Mouse (Mus musculus) left cerebral cortex, postnatal 14 days (tissue): Measurements from ENCODE around the gene Stac. TPM values are rescaled to one million over a fixed set of nuclear protein-coding genes. Genes with fewer than 3 reads are reported as not detected.
A peak's percentile ranks its signal among the peaks of the same experiment; 100 is the strongest.

Experiments
- DNase-seq, 2 experiments: peaks; one replicate each; pipeline ENCODE4 v3.0.0; 2021 to 2022; ENCODE audit warnings: low spot score in 2 of 2, mixed read lengths in 1 of 2
- intact Hi-C: fragments of 180-260 bp; cut with DNase I; formaldehyde crosslinking; loops from one replicate; pipeline ENCODE4 v1.15.1; 2025
- total RNA-seq, 2 experiments: library from RNA; stranded (reverse); gene quantifications; 2 replicates each; pipeline ENCODE4 v1.2.3; 2021

Stac gene
- total RNA-seq, 2 experiments from 2014 or later = 2.0 to 3.7 TPM

DNA sequence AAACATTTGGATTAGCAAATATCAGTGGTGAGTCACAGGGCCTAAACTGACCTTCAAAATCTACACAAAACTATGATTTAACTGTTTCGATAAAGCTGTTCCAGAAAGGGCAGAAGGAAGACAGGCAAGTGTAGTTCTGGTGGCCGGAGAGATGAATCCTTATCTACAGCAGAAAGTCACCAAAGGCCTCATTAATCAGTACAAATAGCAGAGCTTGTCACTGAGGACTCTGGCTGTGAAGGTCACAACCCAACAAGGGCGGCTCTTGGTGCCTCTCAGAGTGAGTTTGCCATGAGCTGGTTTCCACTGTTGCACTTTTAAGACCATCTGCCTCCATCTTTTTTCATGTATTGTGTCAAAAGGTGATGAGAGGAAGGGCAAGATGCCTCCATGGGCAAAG is 78.8 kb downstream of the Stac start:
- intact Hi-C loops = no loop called here
- no peak for DNase-seq

DNA sequence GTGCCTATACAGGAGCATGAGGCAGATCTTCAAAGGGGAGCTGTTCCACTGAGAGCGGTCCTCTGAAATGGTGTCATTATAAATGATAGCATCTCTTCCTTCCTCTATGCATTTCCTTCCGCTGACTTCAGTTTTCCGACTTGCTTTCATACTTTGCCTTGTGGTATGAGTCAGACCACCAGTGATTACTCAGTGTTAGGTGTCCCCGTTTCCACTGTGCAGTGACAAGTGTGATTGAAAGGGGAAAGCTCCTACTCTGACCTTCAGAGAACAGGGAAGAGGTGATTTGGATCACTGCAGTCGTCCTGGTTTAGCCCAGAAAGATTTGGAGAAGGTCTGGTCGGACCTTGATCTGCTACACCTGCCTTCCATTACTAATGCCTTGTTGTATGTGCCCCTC is 81.4 kb downstream of the Stac start:
- DNase-seq = no peak
- intact Hi-C loops = no loop called here

DNA sequence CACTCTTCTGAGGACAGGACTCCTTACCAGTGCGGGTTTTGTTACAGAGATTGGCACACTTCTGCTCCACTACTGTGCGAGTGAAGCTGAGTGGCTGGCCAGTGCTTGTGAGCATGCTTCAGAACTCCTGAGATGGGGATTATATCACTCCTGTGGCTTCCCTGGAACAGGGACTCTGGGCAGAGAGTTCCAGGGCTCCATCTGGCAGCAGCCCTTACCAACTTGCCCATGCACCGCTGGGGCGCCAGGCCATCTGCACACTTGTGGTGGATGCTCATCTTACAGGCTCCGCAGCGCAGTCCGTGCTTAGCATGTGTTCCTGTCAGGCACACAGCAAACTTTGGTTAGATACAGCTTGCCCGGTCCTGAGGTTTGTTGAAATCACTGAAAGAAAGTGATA is 83.5 kb downstream of the Stac start:
- DNase-seq = no peak
- intact Hi-C loops = no loop called here

DNA sequence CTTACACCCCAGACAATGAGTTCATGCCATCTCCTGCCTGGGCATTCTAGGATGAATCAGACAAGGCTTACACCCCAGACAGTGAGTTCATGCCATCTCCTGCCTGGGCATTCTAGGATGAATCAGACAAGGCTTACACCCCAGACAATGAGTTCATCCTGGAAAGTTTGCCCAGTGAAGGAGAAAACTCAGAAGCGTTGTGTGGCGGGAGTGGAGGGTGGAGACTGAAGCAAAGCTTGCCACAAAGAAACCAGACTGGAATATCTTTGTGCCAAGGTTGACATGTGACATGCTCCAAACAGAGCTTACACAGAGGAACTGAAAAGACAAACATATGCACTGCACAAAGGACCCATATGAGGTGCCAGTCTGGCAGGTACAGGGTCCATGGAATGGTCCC is 102.6 kb downstream of the Stac start:
- intact Hi-C loops = no loop called here
- DNase-seq = no peak

DNA sequence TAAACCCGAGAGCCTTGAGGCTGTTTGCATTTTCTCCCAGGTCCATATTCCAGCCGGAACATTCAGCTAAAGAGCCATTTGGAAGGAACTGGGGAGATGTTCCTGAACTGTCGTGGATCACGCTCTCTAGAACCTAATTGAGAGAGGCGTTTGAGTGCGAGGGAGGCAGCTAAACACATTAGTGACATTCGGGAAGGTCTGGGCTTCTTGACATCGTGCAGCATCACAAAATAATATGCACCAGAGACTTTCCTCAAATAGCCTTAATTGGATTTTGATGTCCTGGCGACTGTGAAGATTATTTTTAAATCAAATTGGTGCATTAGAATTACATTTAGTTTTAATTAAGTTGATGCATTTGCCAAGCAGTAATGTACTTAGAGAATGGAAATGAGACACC is 111.4 kb downstream of the Stac start:
- intact Hi-C loops = no loop called here
- no peak for DNase-seq

DNA sequence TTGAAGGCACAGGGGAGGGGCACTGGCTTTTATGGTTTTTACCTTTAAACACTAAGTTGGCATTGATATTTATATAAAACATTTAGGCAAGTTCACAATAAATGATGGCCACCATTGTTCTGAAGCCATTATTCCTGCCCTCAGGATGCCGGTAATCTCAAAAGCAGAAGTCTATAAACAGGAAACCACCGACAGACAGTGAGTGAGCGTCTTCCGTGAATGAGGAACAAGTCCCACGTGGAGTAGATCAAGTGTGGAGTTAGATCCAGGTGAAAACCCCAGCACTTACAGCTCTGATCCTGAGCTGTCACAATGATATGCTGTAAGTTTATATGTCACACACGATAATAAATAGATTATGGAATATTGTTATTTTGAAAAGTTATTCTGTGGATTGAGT is 112.7 kb downstream of the Stac start:
- intact Hi-C loops = no loop called here
- no peak for DNase-seq

DNA sequence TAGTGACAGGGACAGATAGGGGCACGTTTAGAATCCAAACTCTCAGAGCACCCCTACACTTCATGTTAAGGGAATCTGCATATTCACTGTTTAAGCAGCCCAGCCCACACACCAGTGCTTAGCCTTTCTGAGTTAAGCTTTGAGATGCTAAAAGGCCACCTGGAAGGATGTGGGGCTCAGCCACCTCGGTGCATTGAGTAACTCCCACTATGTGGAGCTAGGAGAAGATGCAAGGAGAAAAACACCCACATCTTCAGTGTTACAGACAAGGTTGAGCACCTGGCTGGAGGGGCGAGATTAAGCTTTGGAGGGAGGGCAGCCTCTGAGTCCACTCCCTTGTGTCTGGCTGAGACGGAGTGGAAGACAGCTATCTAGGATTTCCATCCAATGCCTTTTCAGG is 114.3 kb downstream of the Stac start:
- intact Hi-C loops = no loop called here
- no peak for DNase-seq

DNA sequence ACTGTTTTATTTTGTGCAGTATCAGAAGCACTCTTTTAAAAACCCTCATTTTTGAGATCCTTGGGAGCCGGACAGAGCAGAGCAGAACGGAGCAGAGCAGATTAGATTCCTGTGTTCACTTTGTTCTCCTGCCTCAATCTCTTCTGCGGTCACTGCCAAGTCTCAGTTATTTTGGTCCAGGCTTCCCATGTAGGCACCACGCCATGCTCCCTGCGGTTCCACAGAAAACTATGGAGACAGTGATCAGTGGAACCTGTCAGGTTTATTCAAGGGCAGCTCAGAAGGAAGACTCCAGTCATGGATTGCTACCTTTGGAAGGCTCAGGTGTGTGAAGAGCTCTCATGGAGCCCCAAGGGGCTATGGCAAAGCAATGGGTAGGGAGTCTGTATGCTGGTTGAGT is 116.3 kb downstream of the Stac start:
- DNase-seq = peak in 1 of 2 experiments; percentile 17
- intact Hi-C loops = loop anchor here (5.0 kb wide), 1 partner anchor 343 kb away; no protein-coding TSS in a partner anchor

DNA sequence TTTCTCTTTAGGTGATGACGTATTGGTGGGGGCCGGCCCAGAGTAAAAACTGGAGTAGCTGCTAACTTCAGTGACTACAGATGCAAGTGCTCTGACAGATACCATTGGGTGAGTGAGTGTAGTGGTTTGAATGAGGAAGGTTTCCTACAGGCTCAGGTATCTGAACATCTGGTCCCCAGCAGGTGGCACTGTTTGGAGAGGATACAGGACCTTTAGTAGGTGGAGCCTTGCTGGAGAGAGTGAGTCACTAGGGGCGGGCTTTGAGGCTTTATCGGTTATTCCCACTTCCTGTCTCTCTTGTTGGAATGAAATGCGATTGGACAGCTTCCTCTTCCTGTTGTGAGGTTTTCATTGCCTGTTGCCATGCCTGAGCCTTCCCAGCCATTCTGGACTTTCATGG is 118.5 kb downstream of the Stac start:
- DNase-seq = peak in 1 of 2 experiments; percentile 15
- intact Hi-C loops = loop anchor here (5.0 kb wide), 1 partner anchor 346 kb away; no protein-coding TSS in a partner anchor

DNA sequence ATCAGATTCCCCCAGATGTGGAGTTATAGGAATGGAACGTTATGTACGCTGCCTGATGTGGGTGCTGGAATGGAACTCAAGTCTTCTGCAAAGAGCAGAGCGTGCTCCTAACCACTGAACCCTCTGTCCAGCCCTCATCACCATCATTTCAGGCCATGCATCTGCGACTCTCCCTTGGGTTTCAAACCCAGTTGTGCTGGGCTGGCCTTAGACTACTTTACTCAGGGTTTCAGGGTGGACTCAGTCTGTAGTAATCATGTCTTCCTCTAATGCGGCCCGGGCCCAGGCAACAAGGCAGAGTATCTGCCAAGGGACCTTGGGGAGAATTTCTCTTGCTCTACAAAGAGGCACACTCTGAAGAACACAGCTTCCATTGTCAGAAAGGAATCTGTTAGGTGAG is 126.0 kb downstream of the Stac start:
- intact Hi-C loops = no loop called here

DNA sequence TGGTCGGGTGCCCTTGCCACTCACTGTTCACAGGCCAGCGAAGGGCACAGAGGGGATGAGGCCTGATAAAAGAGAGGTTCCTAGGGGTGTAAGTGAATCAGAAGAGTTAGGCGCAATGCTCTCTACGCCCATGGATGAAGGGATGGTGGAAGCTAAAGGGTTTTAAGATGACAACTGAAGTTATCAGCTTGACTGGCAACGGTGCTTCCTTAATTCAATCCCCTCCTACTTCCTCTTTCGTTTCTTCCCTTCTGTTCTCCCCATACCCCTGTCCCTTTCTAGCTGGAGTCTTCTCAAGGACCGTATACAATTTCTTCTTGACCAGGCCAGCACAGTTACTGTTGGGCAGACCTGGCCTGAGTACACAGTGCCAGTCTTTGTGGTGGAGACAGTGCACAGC is 126.9 kb downstream of the Stac start:
- DNase-seq = no peak
- intact Hi-C loops = no loop called here

More for the DNA sequence above, 126.0 kb downstream of the Stac start:
- no peak for DNase-seq

DNA sequence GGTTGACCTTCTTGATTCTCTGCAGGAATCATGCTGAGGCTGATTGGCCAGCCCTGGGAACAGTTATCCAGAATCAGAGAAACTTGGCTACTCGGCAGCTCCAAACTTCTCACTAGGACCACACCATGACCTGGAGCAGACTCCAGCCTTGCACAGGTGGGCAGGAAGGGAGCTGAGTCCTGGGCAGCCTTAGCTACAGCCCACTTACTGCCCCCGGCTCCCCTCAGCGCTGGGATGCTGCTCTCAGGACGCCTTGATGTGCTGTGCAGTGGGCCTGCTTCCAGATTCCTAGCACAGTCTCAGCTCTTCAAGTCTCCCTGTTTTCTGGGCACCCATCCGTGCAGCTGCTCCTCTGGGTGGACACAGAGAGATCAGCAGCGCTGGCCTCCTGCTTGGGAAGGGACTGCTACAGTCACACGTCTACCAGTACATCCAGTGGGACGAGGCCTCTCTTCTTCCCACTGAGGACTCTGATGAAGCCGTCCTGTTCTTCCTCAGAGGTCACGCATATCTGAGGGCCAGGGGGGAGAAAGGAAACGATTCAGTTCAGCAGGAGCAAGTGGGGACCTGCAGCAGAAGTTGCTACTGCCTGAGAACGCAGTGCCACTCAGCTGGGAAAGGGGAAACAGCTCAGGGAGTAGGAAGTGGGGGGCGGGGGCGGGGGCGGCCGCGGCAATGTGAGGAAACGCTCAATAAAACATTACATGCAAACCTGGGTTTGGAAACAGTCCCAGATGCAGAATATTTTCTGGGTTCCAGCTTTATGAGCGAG is 127.7 kb downstream of the Stac start:
- DNase-seq = peak in 1 of 2 experiments; percentile 10
- intact Hi-C loops = no loop called here

DNA sequence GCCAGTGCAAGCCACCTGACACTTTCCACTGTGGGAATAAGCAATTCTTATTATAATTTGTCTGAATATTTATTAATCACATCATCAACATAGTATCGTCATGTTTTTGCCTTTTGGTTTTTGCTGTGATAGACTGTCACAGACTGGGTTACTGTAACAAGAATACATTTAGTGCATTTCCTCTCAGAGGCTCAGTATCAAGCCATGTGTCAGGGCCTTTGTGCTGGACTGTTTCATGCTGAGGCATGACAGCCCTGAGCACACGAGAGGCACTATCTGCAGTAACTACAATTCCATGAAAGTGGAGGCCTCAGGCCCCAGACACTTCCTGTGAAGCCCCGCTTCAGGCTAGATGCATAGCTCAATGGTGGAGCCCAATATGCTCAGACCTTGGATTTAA is 133.4 kb downstream of the Stac start:
- DNase-seq = no peak
- intact Hi-C loops = no loop called here

DNA sequence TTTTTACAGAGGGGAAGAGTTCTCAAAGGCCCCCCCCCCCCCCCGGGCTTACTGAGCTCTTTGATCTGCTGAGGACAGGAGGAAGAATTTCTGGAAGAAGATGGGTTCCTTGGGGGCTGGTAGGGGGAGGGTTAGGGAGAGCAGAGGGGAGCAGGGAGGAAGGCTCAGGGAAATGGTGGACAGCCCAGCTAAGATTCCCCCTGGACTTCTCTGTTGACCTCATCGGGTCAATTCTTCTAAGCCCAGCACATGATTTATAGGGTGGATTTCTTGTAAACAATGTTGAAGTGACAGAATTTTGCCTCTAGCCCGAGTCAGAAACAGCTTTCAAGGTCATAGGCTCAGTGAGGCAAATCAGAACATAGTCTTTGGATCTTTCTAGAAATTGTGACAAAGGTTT is 137.3 kb downstream of the Stac start:
- intact Hi-C loops = no loop called here
- no peak for DNase-seq

DNA sequence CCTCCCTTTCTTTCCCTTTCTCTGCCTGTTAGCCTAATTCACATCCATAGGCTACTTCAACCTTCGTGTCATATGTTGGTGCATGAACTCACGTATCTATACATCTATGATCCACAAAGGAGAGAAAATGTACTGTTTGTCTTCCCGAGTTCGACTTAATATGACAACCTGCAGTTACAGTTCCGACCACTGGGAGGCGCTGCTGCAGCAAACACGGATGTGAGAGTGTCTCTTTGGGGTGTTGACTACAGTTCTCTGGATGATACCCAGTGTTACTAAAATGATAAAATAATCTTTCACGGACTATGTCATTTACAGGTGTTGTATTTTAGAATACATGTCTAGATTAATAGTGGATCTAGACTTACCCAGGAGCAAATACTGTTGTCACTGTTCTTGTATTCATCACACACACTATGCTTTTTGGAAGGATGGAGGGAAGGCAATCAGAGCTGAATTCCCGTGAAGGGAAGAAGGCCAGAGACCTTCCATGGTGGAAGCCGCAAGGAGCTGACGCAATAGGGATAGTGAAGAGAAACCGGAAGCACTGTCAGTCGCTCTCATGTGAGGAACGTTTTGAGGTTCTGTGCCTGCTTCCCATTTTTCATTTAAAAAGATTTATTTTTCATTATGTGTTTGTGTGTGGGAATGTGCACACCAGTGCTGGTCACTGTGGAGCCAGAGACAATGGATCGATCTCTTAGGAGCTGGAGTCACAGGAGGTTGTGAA is 138.5 kb downstream of the Stac start:
- DNase-seq = peak in 1 of 2 experiments; percentile 9

DNA sequence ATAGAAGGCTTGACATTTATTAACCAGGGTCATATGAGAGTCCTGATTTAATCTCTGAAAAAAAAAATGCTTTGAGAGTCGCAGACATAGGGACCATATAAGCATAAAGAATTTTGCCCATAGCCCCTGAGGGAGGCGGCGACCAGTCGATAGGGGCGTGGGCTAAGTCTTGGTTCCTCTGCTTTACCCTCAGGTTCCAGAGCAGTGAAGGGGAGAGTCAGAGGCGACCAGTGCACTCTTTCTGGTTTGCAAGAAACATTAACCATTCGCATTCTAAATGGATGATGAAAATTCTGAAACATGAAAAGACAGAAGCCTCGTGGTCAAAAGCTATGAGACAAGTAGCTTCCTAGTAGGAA is 139.2 kb downstream of the Stac start:
- intact Hi-C loops = no loop called here
- no peak for DNase-seq

More for the DNA sequence above, 138.5 kb downstream of the Stac start:
- intact Hi-C loops = no loop called here

DNA sequence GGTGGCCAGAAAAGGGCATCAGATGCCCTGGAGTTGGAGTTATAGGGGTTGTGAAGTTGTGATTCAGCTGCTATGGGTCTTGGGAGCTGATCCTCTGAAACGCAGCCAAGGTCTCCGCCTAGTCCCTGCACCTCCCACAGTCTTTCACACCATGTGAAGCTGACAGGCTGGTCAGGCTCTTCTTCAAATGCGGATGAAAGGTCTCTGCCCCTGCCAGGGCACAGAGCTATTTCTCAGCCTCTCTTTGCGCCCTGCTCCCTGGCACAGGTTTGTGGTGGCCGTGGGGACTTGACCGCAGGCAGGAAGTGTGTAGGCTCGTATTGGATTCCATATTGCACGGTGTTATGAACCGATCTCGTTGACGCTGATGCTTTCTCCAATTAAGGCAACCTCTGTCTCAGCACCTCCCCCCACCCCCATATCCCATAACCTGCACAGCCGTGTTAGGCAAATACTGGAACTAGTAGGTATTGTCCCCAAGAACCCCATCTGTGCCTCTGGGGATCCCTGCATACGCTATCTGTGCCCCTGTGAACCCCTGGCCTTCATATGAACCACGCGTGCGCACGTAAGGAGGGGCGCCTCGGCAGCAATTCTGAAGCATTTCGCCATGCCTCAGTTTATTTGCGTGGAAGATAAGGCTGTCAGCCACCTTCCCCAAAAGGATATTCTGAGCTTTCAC is 139.7 kb downstream of the Stac start:
- intact Hi-C loops = no loop called here

DNA sequence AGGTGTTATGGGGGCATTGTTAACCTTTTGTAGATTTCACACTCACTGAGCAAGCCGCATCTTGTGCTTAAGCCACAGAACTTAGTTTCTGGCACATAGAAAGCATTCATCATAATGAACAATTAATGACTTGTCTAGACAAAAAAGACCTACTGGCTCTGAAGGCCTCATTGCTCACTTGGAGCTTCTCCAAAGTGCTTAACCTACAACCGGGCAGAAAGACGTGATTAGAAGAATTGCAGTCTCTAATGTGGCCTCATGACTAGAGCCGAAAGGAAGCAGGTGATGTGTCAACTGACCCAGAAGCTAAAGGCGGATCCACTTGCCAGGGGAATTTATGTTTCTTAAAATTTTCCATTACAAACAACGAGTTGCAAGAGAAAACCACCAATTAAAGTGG is 147.5 kb downstream of the Stac start:
- no peak for DNase-seq
- intact Hi-C loops = no loop called here

More for the DNA sequence above, 139.7 kb downstream of the Stac start:
- DNase-seq = no peak

DNA sequence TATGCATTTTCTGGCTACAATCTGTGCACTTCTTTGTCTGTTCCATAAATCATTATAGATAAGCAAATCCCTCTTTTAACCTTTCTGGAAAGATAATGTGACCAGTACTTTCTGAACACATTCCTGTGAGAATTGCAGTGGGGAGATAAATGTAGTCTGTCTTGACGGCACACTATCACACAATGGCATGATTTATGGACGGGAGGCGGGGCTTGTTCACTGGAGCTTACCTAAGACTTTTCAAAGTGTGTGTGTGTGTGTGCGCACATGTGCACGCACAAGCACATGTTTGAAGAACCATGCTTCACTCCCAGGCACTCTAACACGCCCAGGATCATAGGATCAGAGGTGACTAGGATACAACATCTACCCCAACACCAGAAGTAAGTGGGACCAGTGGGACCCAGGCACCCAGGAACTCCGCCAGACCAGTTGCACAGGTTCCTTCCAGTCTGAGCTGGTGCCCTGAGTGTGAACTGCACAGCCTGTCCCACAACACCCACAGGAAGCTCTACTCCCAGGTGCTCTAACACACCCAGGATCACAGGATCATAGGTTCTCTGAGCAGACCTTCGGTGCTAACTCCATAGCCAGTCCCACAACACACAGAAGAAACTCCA is 154.6 kb downstream of the Stac start:
- intact Hi-C loops = no loop called here

More for the DNA sequence above, 154.6 kb downstream of the Stac start:
- DNase-seq = no peak
